Mouse (Mus musculus): ENCODE results near the gene Atp2b2.

DNA sequence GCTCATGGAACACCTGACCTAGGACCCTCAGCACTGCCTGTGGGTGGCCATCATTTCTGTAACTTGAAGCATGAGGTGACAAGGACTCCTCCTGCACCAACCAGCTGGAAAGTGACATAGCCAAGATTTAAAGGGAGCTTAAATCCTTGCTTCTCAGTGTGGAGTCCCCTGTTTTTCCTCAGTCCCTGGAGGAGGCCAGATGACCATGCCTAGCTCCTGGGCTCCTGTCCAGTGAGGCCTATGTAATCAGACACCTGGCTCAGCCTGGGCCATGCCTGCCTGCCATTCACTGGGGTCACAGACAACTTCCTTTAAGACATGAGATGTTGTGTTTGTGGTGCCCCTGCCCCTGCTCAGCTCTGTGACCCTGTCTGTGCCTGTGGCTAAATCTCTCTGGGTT is 36.1 kb upstream of the Atp2b2 start:
- TF ChIP-seq CTCF (IDR thresholded peaks at IDR 0.05; ENCODE audit: borderline replicate concordance, insufficient read depth, low read length), result no peak
- no peak for TF ChIP-seq POLR2A (IDR thresholded peaks at IDR 0.05; ENCODE audit: low read depth, low read length)

All from embryonic fibroblast, embryonic 13.5 days (primary cell).